Mouse (Mus musculus) intestine, embryonic 16.5 days (tissue): ENCODE measurements around the gene Prkcg. TPM values are rescaled to one million over a fixed set of nuclear protein-coding genes. Genes with fewer than 3 reads are reported as not detected.
A peak's percentile ranks its signal among the peaks of the same experiment; 100 is the strongest.
"Not testable (repeated sequence)": the region's sequence is repeated elsewhere in the genome, so short reads cannot be mapped to it uniquely, and the experiment has no call there.

Experiments used
- ATAC-seq: fragments of 200-750 bp; cut with Nextera tagmentation; 2 replicates; pipeline ENCODE4 v1.8.0; 2017; ENCODE audit warnings: moderate TSS enrichment, moderate library complexity
- H3K27ac ChIP-seq: fragments of 300-500 bp; sonication (generic); 2 replicates; pipeline ENCODE4 v1.5.1; 2014; ENCODE audit warnings: mild to moderate bottlenecking, low read length
- H3K27me3 ChIP-seq: fragments of 300-500 bp; sonication (generic); replicated peaks from 2 replicates; pipeline ENCODE4 v1.6.1; 2014; ENCODE audit warnings: low read length, control low read depth, mixed read lengths; ENCODE audit not compliant: control insufficient read depth, insufficient read depth
- H3K36me3 ChIP-seq: fragments of 300-500 bp; sonication (generic); 2 replicates; pipeline ENCODE4 v1.6.1; 2014; ENCODE audit warnings: low read length, control low read depth; ENCODE audit not compliant: control insufficient read depth, insufficient read depth
- H3K4me1 ChIP-seq: fragments of 300-500 bp; sonication (generic); 2 replicates; pipeline ENCODE4 v1.6.1; 2014; ENCODE audit warnings: low read length, control low read depth, mixed read lengths; ENCODE audit not compliant: control insufficient read depth, insufficient read depth
- H3K4me2 ChIP-seq: fragments of 300-500 bp; sonication (generic); 2 replicates; pipeline ENCODE4 v1.6.1; 2014; ENCODE audit warnings: low read depth, low read length, control low read depth
- H3K4me3 ChIP-seq: fragments of 300-500 bp; sonication (generic); 2 replicates; pipeline ENCODE4 v1.5.1; 2014; ENCODE audit warnings: mild to moderate bottlenecking, low read length
- H3K9ac ChIP-seq: fragments of 300-500 bp; sonication (generic); 2 replicates; pipeline ENCODE4 v1.6.1; 2014; ENCODE audit warnings: low read depth, low read length
- H3K9me3 ChIP-seq: fragments of 300-500 bp; sonication (generic); 2 replicates; pipeline ENCODE4 v1.6.1; 2016; ENCODE audit warnings: low read length, control low read depth; ENCODE audit not compliant: control insufficient read depth
- WGBS: fragments of 180-500 bp; shearing (Covaris S2); extraction: QIAGEN DNeasy Blood & Tissue Kit; methylation state at CpG from one replicate; pipeline ENCODE4 v1.1.7; 2014; 5-methylcytosine and 5-hydroxymethylcytosine counted together
- polyA plus RNA-seq: library from polyadenylated mRNA; unstranded; fragments of >200 nt; fragmentation: Nextera tagmentation; extraction: Ambion mirVana; gene quantifications from 2 replicates; pipeline ENCODE4 v1.2.1, GENCODE M21; 2015

The Prkcg gene
- polyA plus RNA-seq, 1 experiment from 2014 or later = 0.28 TPM

DNA sequence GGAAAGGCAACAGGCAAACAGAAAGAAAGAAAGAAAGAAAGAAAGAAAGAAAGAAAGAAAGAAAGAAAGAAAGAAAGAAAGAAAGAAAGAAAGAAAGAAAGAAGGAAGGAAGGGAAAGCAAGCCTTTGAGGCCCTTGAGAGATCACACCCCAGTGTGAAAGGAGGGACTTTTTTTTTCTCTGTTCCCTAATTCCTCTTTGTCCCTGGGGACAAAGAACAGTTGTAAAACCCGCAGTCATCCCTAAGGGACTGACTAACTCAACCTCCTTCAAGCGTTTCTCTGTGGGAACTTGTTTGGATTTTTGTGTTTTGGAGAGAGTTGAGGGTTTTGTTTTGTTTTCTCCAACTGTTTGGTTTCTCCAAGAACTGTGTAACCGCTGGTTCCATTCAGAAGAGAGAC lies 20.7 kb upstream of the Prkcg start:
- Histone ChIP-seq H3K27me3 (peaks cover 2% of the 10 kb centered on the region; the same call in 1 of the 2 replicates), H3K9me3 (no peaks in the 10 kb centered on the region), H3K4me1 (0 out of 2 replicates have a peak, but pooled peaks cover 3% of the 10 kb centered on the region), H3K36me3 (no peaks in the 10 kb centered on the region), H3K4me3 (no peak overlapping the region), H3K4me2 (no peak overlapping the region), H3K9ac (no peak overlapping the region), H3K27ac (no peak overlapping the region)
- 16% methylated on average over 3 of the region's 3 CpGs for WGBS
- peak; percentile 69 for ATAC-seq

DNA sequence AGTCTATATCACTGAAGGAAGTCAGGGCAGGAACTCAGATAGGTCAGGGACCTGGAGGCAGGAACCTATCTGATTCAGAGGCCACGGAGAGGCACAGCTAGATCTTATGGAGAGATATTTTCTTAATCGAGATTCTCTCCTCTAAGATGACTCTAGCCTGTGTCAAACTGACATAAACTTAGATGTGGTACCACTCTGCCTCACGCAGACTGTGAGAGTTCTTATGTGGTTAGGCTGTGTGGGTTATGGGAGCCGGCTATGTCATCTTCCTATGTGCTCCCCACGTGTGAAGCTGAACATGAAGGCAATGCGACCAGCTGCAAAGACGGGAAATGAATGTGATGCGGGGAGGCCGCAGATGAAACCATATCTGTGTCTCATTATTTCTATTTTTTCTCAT lies 16.8 kb upstream of the Prkcg start:
- peaks cover 3% of the 10 kb centered on the region; the same call in 1 of the 2 replicates for H3K4me1 ChIP-seq
- no peak overlapping the region for H3K4me2 ChIP-seq
- H3K27me3 ChIP-seq = no peaks in the 10 kb centered on the region
- H3K9me3 ChIP-seq = no peaks in the 10 kb centered on the region
- no peak overlapping the region for H3K4me3 ChIP-seq
- H3K9ac ChIP-seq = no peak overlapping the region
- H3K36me3 ChIP-seq = no peaks in the 10 kb centered on the region
- ATAC-seq = no peak
- WGBS = 89% methylated on average over 9 of the region's 9 CpGs
- no peak overlapping the region for H3K27ac ChIP-seq

GRCm38 (mm10) chr7:3275455-3276170 lies 13.4 kb upstream of the Prkcg start:
- 35% methylated on average over 6 of the region's 6 CpGs for WGBS
- peak; percentile 75 for ATAC-seq

DNA sequence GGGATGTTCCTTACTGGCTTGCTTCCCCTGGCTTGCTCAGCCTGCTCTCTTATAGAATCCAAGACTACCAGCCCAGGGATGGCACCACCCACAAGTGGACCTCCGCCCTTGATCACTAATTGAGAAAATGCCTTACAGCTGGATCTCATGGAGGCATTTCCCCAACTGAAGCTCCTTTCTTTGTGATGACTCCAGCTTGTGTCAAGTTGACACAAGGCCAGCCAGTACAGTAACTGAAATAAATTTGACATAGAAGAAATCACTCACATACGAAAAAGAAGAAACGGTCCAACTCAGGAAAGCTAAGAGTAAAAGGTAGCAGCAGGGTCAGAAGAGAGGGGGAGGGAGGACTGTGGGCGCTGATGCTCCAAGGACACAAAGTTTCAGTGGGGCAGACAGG lies 12.2 kb upstream of the Prkcg start:
- H3K4me1 ChIP-seq = not testable (repeated sequence)

More at GRCm38 (mm10) chr7:3275455-3276170, 13.4 kb upstream of the Prkcg start:
- no peak overlapping the region for H3K4me2 ChIP-seq
- H3K4me3 ChIP-seq = no peak overlapping the region
- H3K9ac ChIP-seq = no peak overlapping the region
- H3K9me3 ChIP-seq = no peaks in the 10 kb centered on the region
- no peaks in the 10 kb centered on the region for H3K27me3 ChIP-seq
- H3K36me3 ChIP-seq = no peaks in the 10 kb centered on the region
- H3K4me1 ChIP-seq = no peaks in the 10 kb centered on the region; the same call in 1 of the 2 replicates
- H3K27ac ChIP-seq = peak overlapping the region; percentile 81

GRCm38 (mm10) chr7:3280080-3280653 lies 8.8 kb upstream of the Prkcg start:
- Histone ChIP-seq H3K4me2 (no peak overlapping the region), H3K4me1 (no peaks in the 10 kb centered on the region; the same call in 1 of the 2 replicates), H3K27me3 (no peaks in the 10 kb centered on the region), H3K27ac (no peak overlapping the region), H3K36me3 (no peaks in the 10 kb centered on the region), H3K9ac (no peak overlapping the region), H3K4me3 (no peak overlapping the region), H3K9me3 (no peaks in the 10 kb centered on the region)
- no peak for ATAC-seq
- WGBS = 76% methylated on average over 5 of the region's 5 CpGs

More for the DNA sequence above, 12.2 kb upstream of the Prkcg start:
- not testable (repeated sequence) for H3K27me3 ChIP-seq, H3K9me3 ChIP-seq, H3K4me3 ChIP-seq, H3K27ac ChIP-seq, H3K9ac ChIP-seq, H3K36me3 ChIP-seq, ATAC-seq, H3K4me2 ChIP-seq
- WGBS = 59% methylated on average over 4 of the region's 4 CpGs

GRCm38 (mm10) chr7:3280654-3281153 lies 8.3 kb upstream of the Prkcg start:
- ATAC-seq = peak; percentile 17; the same call in 1 of the 2 replicates
- Histone ChIP-seq H3K27ac (no peak overlapping the region), H3K4me3 (no peak overlapping the region), H3K4me2 (no peak overlapping the region), H3K9ac (no peak overlapping the region), H3K36me3 (no peaks in the 10 kb centered on the region), H3K27me3 (no peaks in the 10 kb centered on the region), H3K4me1 (no peaks in the 10 kb centered on the region), H3K9me3 (no peaks in the 10 kb centered on the region)
- WGBS = 42% methylated on average over 8 of the region's 8 CpGs

DNA sequence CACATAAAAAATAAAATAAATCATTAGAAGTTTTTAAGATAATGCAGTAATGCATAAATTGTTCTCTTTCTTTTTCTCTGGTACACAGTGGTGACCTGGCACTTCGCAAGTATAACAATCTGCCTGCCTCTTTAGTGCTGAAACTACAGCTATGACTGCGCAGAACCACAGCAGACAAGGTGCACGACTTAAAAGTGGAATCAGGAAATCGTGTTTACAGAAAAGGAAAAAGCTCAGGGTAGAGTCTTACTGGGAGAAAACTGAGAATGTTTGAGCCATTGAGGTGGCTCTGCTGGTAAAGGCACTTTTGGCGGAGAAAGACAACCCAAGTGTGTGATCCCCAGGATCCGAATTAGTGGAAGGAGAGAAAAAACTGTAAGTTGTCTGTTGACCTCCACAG lies 7.2 kb upstream of the Prkcg start:
- no peak for ATAC-seq
- no peaks in the 10 kb centered on the region for H3K9me3 ChIP-seq
- no peak overlapping the region for H3K9ac ChIP-seq
- no peaks in the 10 kb centered on the region for H3K27me3 ChIP-seq
- 74% methylated on average over 6 of the region's 6 CpGs for WGBS
- H3K4me1 ChIP-seq = peaks cover under 1% of the 10 kb centered on the region; the same call in 1 of the 2 replicates
- no peak overlapping the region for H3K27ac ChIP-seq
- no peak overlapping the region for H3K4me3 ChIP-seq
- H3K4me2 ChIP-seq = no peak overlapping the region
- H3K36me3 ChIP-seq = no peaks in the 10 kb centered on the region

GRCm38 (mm10) chr7:3283081-3283875 lies 5.7 kb upstream of the Prkcg start:
- peaks cover 10% of the 10 kb centered on the region; the same call in 1 of the 2 replicates for H3K4me1 ChIP-seq
- no peak overlapping the region for H3K9ac ChIP-seq
- no peaks in the 10 kb centered on the region for H3K9me3 ChIP-seq
- no peak overlapping the region for H3K27ac ChIP-seq
- no peak overlapping the region for H3K4me2 ChIP-seq
- WGBS = 86% methylated on average over 11 of the region's 11 CpGs
- H3K36me3 ChIP-seq = no peaks in the 10 kb centered on the region
- H3K27me3 ChIP-seq = no peaks in the 10 kb centered on the region
- H3K4me3 ChIP-seq = no peak overlapping the region
- no peak for ATAC-seq

DNA sequence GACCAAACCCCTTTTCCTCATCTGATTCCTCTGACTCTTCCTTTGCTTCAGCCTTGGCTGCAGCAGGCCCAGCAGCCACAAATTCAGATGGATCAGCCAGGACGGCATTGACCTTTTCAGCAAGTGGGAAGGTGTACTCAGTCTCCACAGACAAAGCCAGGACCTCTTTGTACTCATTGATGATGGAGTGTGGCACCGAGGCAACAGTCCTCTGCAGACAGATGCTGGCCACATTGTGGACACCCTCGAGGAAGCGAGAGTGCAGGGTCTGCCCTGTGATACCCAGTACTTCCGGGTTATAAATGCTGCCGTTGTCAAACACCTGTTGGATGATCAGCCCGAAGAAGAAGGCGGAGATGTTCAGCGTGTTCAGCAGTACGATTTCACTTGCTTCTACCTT lies 4.4 kb upstream of the Prkcg start:
- no peak overlapping the region for H3K9ac ChIP-seq
- H3K4me3 ChIP-seq = no peak overlapping the region
- H3K4me1 ChIP-seq = peaks cover 12% of the 10 kb centered on the region
- no peak overlapping the region for H3K4me2 ChIP-seq
- no peak overlapping the region for H3K27ac ChIP-seq
- no peaks in the 10 kb centered on the region for H3K9me3 ChIP-seq
- H3K27me3 ChIP-seq = no peaks in the 10 kb centered on the region
- no peaks in the 10 kb centered on the region for H3K36me3 ChIP-seq
- no peak for ATAC-seq
- WGBS = 84% methylated on average over 10 of the region's 10 CpGs
